Mouse (Mus musculus) embryonic stem cell, embryonic (primary cell): ENCODE data around the gene Cfap44.

Experiments used
- CTCF ChIA-PET, 4 experiments: fragments of 300-600 bp in 2 of 4; fragments of 350-600 bp in 2 of 4; sonication (Branson Sonifier 250); formaldehyde crosslinking; loops; one replicate each; lab custom pipeline; 2022; ENCODE audit warnings: inconsistent platforms in 2 of 4; lab: Charles Lee
- POLR2A ChIA-PET, 4 experiments: fragments of 300-600 bp in 2 of 4; fragments of 350-600 bp in 2 of 4; sonication (Branson Sonifier 250); formaldehyde crosslinking; loops; one replicate each; lab custom pipeline; 2022; ENCODE audit warnings: antibody characterized with exemption in 4 of 4, inconsistent platforms in 1 of 4; lab: Charles Lee

Gene Cfap44

DNA sequence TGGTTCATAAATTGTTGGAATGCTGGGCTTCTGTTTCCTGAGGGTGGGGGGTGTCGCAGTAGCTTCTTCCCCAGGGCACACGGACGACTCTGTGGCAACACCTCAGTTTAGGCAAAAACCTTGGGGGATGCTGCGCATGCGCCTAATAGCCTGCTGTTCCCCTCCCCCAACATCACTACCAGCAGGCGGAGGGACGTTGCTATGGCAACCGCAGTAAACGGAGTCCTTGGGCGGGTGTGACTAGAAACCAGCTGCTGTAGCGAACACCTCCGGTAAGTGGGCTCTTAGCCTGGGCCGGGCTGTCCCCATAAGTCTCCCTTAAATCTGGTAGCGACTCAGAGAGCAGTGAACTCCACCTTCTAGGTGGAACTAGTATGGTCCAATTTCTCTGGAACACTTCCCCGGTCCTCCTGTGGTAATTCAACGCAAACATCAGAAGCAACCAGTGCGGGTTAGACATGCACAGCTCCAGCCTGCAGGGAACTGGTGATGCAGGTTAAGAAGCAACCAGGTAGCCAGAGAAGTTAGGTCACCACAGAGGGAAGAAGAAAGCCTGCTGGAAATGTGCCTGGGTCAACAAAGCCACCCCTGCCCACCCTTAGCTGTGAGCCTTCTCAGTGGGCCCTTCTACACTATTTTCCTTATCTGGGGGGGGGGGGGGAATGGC is at the start of gene Cfap44:
TSS of gene Cfap44 (plus strand) at position 220 of the 667 bp plus-strand sequence.
- POLR2A ChIA-PET = interaction anchor here in 3 of 4 experiments (0.6 to 2.9 kb wide), 21 partner anchors 10 to 331 kb away, joined by 3 to 16 read pairs (median 3); partner anchors contain the start of genes Atp6v1a (in 2 of the 3), Naa50 (in 2 of the 3), Nepro (in 1 of the 3) and Spice1 (in 1 of the 3)

GRCm38 (mm10) chr16:44347071-44347901 is 47.3 kb upstream of the Cfap44 start, which contains the start of gene Spice1:
Gene Spice1 (plus strand): TSS chr16:44347121.
- POLR2A ChIA-PET = interaction anchor here in 3 of 4 experiments (0.6 to 4.0 kb wide), 41 partner anchors 9 to 546 kb away, joined by 3 to 27 read pairs (median 3); partner anchors contain the start of genes Cfap44 (in 2 of the 3), Naa50 (in 2 of the 3), Sidt1 (in 2 of the 3) and Atp6v1a (in 1 of the 3)
- CTCF ChIA-PET = interaction anchor here (0.5 to 1.9 kb wide), 13 partner anchors 11 to 196 kb away, joined by 3 to 9 read pairs (median 4); partner anchors contain the start of gene Sidt1 (in 1 of the 4)

More for the DNA sequence above, at the start of gene Cfap44:
- CTCF ChIA-PET = interaction anchor here in 3 of 4 experiments (0.5 to 1.4 kb wide), 8 partner anchors 11 to 152 kb away, joined by 3 to 6 read pairs (median 3); no protein-coding TSS in a partner anchor

DNA sequence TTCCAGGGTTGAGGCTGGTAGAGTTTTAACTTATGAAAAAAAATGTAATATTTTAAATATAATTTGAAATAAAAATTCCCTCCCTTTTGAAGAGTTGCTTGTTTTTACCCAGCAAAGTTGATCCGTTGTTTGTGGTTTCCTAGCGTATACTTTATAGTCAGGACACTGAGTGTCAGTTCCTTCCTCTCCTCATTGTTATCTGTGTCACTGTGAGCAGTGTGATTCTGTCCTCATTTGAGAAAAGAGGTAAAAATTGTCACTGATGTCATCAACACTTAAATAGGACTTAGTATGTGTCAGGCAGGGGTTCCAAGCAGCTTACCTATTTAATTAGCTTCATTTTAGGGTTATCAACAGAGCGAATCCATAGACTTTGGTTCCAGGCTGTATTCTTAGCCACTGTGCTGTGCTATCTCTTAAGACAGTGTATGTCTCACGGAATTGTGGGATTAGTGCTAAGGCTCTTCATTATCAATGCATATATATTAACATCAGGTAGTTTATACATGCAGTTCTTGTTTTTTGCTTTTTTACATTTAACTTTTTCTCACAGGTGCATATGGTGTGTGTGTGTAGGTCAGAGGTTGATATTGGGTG is 44.7 kb upstream of the Cfap44 start:
- POLR2A ChIA-PET = interaction anchor here in 2 of 4 experiments (1.4 to 4.0 kb wide), 2 partner anchors 8 to 211 kb away, joined by 5 to 27 read pairs; no protein-coding TSS in a partner anchor
- CTCF ChIA-PET = no interaction called here

DNA sequence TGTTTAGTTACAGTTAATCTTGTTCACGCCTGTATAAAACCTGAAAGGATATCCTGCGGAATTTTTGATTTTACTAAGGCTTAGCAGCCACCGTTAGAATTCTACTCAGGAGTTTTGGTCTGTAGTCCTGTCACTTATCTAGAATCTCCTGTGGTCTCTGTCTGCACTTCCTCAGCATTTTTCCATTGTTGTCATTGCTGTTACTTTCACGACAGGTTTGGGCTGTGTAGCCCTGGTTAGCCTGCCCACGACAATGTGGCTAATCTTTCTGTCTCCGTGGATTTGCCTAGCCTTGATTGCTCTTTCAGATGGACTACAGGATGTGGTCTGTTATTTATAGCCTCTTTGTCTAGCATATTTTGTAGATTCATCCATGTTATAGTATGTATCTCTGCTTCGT is 38.3 kb upstream of the Cfap44 start:
- CTCF ChIA-PET = no interaction called here
- POLR2A ChIA-PET = interaction anchor here in 1 of 4 experiments (1.8 to 2.9 kb wide), 2 partner anchors 9 to 57 kb away, joined by 4 to 14 read pairs; partner anchors contain the start of gene Spice1

- CTCF ChIA-PET = interaction anchor here (0.5 to 1.4 kb wide), 10 partner anchors 11 to 722 kb away, joined by 3 to 9 read pairs (median 3); partner anchors contain the start of gene Spice1 (in 1 of the 4)
- POLR2A ChIA-PET = interaction anchor here in 3 of 4 experiments (0.6 to 3.0 kb wide), 14 partner anchors 9 to 1486 kb away, joined by 3 to 27 read pairs (median 4); partner anchors contain the start of genes Spice1 (in 2 of the 3), Atp6v1a (in 1 of the 3), Cfap44 (in 1 of the 3) and Naa50 (in 1 of the 3)
Observed at GRCm38 (mm10) chr16:44357571-44358268, 36.9 kb upstream of the Cfap44 start.

DNA sequence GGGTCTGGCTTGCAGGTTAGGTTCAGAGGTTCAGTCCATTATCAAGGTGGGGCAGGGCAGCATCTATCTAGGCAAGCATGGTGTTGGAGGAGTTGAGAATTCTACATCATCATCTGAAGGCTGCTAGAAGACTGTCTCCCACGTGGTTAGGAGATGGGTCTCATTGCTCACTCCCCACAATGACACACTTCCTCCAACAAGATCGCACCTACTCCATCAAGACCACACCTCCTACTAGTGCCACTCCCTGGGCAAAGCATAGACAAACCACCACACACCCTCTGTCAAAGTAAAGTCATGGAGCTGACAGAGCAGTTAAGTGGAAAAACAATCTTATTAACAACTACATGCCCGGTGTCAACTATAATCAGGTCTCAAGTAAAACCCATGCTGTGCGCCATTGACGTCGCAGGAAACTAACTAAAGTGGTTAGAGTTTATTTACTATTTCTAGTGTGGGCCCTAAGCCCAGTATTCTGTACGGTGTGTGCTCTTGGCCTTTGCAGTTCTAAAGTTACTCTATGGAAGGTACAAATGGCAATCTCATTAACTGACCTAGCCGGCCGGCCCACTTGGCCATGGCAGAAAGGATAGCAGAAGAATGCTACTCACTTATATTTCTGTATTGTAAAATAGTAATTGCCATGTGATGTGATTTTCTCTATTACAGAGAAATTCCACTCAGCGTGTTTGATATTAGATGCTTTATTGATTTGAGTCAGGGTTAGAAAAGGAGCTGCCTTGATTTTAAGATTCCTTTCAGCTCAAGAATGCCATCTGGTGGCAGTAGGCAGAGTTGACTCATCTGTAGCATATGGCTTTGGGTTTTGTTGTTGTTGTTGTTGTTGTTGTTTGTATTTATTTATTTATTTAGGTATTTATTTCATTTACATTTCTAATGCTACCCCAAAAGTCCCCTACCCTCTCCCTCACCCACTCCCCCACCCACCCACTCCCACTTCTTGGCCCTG is 32.4 kb upstream of the Cfap44 start:
- ChIA-PET POLR2A (interaction anchor here in 3 of 4 experiments (0.7 to 1.8 kb wide), 5 partner anchors 10 to 63 kb away, joined by 3 to 15 read pairs (median 3); partner anchors contain the start of gene Spice1 (in 1 of the 3)), CTCF (interaction anchor here (0.6 to 3.0 kb wide), 27 partner anchors 9 to 854 kb away, joined by 3 to 42 read pairs (median 4); partner anchors contain the start of genes Spice1 (in 2 of the 4), Cfap44 (in 1 of the 4) and Usf3 (in 1 of the 4))

DNA sequence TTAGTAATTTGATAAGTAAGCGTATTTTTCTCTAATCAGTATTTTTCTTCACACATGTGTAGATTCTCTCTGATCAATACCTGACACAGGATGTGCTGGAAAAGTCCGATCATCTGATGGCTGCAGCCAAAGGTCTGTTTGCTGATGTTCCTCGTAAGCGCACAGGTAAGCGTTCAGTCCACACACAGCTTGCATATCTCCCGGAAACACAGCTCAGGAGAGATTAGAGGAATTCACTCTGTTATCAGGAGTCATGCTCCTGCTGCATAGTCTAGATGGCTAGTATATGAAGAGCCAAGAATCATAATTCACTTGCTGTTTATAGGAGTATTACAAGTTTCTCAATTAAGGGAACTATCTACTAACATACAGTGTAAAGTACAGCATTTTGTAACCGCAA is 29.1 kb upstream of the Cfap44 start:
- POLR2A ChIA-PET = interaction anchor here in 1 of 4 experiments (0.8 to 2.5 kb wide), 3 partner anchors 11 to 200 kb away, joined by 3 to 5 read pairs (median 4); no protein-coding TSS in a partner anchor

DNA sequence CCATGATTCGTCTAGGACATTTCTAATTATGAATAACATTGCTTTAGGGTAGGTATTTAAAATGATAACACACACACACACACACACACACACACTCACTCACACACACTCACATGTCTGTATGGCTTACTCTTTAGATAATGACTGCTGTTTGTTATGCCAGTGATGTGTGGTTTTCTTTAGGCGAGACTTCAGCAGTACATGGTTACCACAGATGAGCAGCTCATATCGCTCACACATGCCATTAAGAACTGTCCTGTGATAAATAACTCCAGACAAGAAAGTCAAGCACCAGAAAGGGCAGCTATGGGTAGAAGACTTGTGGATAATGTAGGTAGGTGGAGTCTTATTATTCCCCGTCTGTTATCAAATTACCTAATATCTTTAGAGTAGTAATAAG is 19.1 kb upstream of the Cfap44 start:
- ChIA-PET CTCF (interaction anchor here in 1 of 4 experiments (1.0 kb wide), 1 partner anchor 133 kb away, joined by 3 read pairs; no protein-coding TSS in a partner anchor), POLR2A (interaction anchor here in 2 of 4 experiments (1.8 to 1.9 kb wide), 2 partner anchors 8 to 19 kb away, joined by 4 to 5 read pairs; partner anchors contain the start of gene Cfap44 (in 1 of the 2))

More for the DNA sequence above, 29.1 kb upstream of the Cfap44 start:
- CTCF ChIA-PET = interaction anchor here in 1 of 4 experiments (2.0 kb wide), 1 partner anchor 66 kb away, joined by 5 read pairs; no protein-coding TSS in a partner anchor

- CTCF ChIA-PET = interaction anchor here in 2 of 4 experiments (0.6 to 1.0 kb wide), 2 partner anchors 18 to 50 kb away, joined by 3 to 4 read pairs; no protein-coding TSS in a partner anchor
- POLR2A ChIA-PET = interaction anchor here in 1 of 4 experiments (0.9 kb wide), 1 partner anchor 32 kb away, joined by 3 read pairs; no protein-coding TSS in a partner anchor
Observed at GRCm38 (mm10) chr16:44380006-44380405, 14.6 kb upstream of the Cfap44 start.

DNA sequence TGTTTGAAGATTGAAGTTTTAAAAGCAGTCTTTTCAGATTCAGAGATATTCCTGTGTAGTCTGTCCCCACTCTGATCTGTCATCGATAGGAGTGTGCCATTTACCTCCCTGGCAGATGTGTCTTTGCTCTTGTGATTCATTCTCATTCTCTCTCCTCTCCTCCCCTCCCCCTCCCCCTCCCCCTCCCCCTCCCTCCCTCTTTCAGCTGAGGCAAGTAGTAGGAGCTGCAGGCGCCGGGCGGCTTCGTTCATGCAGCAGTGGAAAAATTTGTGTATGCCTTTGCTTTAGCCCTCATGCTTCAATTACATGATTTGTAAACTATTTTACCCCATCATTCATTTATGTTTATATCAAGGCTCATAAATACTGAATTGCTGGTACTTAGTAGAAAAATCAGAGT is 13.0 kb upstream of the Cfap44 start:
- ChIA-PET CTCF (interaction anchor here in 3 of 4 experiments (0.6 to 3.5 kb wide), 6 partner anchors 10 to 253 kb away, joined by 3 to 11 read pairs (median 4); no protein-coding TSS in a partner anchor), POLR2A (interaction anchor here in 2 of 4 experiments (0.6 to 1.2 kb wide), 4 partner anchors 11 to 277 kb away, joined by 3 to 12 read pairs (median 5); no protein-coding TSS in a partner anchor)

DNA sequence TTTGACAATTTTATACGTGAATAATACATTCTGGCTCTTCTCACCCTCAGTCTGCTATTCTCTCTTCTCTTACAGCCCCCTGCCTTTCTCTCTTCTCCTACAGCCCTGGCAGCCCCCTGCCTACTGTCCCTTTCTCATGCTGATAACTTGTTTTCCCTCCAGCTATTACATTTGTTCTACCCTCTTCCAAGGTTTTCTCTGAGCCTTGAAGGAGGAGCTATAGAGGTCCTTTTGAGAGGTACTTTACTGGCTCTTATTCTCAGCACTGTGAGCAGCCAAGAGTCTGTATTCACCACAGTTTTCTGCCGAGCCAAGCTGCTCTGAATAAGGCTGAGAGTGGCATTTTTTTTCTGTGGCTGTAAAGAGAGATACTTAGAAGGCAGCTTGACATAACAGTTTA is 11.0 kb upstream of the Cfap44 start:
- ChIA-PET POLR2A (interaction anchor here in 2 of 4 experiments (0.6 to 1.5 kb wide), 8 partner anchors 8 to 247 kb away, joined by 3 to 7 read pairs (median 3); partner anchors contain the start of genes Cfap44 (in 1 of the 2) and Spice1 (in 1 of the 2)), CTCF (interaction anchor here in 3 of 4 experiments (0.5 to 3.5 kb wide), 5 partner anchors 8 to 84 kb away, joined by 3 to 11 read pairs (median 6); no protein-coding TSS in a partner anchor)

GRCm38 (mm10) chr16:44384251-44384650 is 10.3 kb upstream of the Cfap44 start:
- ChIA-PET POLR2A (interaction anchor here in 2 of 4 experiments (0.6 to 1.5 kb wide), 7 partner anchors 8 to 247 kb away, joined by 3 to 7 read pairs (median 3); partner anchors contain the start of genes Cfap44 (in 1 of the 2) and Spice1 (in 1 of the 2)), CTCF (interaction anchor here in 3 of 4 experiments (1.1 to 3.5 kb wide), 4 partner anchors 8 to 85 kb away, joined by 5 to 11 read pairs (median 7); no protein-coding TSS in a partner anchor)

GRCm38 (mm10) chr16:44391877-44392548 is 2.6 kb upstream of the Cfap44 start:
- CTCF ChIA-PET = interaction anchor here (0.5 to 1.3 kb wide), 20 partner anchors 8 to 273 kb away, joined by 3 to 15 read pairs (median 4); partner anchors contain the start of gene Spice1 (in 1 of the 4)
- POLR2A ChIA-PET = interaction anchor here in 3 of 4 experiments (0.7 to 1.4 kb wide), 8 partner anchors 9 to 334 kb away, joined by 3 to 6 read pairs (median 3); partner anchors contain the start of genes Spice1 (in 2 of the 3) and Usf3 (in 2 of the 3)

- POLR2A ChIA-PET = interaction anchor here in 2 of 4 experiments (0.7 to 1.4 kb wide), 2 partner anchors 10 to 204 kb away, joined by 4 to 5 read pairs; partner anchors contain the start of gene Cfap44 (in 1 of the 2)
- CTCF ChIA-PET = interaction anchor here in 1 of 4 experiments (0.7 kb wide), 1 partner anchor 63 kb away, joined by 4 read pairs; no protein-coding TSS in a partner anchor
Observed at GRCm38 (mm10) chr16:44404933-44405332, 10.3 kb downstream of the Cfap44 start.
